Mouse (Mus musculus) liver, embryonic 14.5 days (tissue): ENCODE measurements at regions not wholly inside any gene's neighbourhood (a gene's known extent, or its start where the extent isn't known, plus 50 kb on each side); places are given as distances from the start of the nearest gene placed in this dataset.

ENCODE experiments used
- CTCF ChIP-seq: IDR thresholded peaks from 2 replicates; pipeline ENCODE4 v1.5.1; 2016; ENCODE audit warnings: antibody characterized with exemption, low read depth, control low read depth
- EP300 ChIP-seq: IDR thresholded peaks from 2 replicates; pipeline ENCODE4 v1.6.1; 2016; ENCODE audit warnings: antibody characterized with exemption, low read depth

GRCm38 (mm10) chr13:54874291-54875200 lies 74.7 kb upstream of the Unc5a start:
- TF ChIP-seq CTCF (no peak), EP300 (no peak)
